Mouse (Mus musculus) heart, postnatal 36 days (tissue): ENCODE measurements around the gene Ubl3. TPM values are rescaled to one million over a fixed set of nuclear protein-coding genes. Genes with fewer than 3 reads are reported as not detected.

Experiments used
- DNase-seq, 2 experiments: peaks; one replicate each; pipeline ENCODE4 v3.0.0; 2021 to 2022
- intact Hi-C: fragments of 180-260 bp; cut with DNase I; formaldehyde crosslinking; loops from one replicate; pipeline ENCODE4 v1.15.1; 2025
- total RNA-seq, 2 experiments: library from RNA; stranded (reverse); gene quantifications; 2 replicates each; pipeline ENCODE4 v1.2.3; 2021

The Ubl3 gene
- total RNA-seq: 10 to 100 TPM; 90.7 to 96.1 TPM

GRCm38 (mm10) chr5:148552187-148553071, at the start of gene Ubl3:
TSS of gene Ubl3 (minus strand) at chr5:148552789.
- intact Hi-C loops: loop anchor here (5.0 to 10.0 kb wide), 3 partner anchors 155 to 632 kb away; partner anchors contain the start of genes Hmgb1 and Uspl1

GRCm38 (mm10) chr5:148598376-148598775, 45.8 kb upstream of the Ubl3 start:
- intact Hi-C loops: no loop called here
- DNase-seq: no peak

More at GRCm38 (mm10) chr5:148552187-148553071, at the start of gene Ubl3:
- peak; percentile 88 to 92 for DNase-seq

DNA sequence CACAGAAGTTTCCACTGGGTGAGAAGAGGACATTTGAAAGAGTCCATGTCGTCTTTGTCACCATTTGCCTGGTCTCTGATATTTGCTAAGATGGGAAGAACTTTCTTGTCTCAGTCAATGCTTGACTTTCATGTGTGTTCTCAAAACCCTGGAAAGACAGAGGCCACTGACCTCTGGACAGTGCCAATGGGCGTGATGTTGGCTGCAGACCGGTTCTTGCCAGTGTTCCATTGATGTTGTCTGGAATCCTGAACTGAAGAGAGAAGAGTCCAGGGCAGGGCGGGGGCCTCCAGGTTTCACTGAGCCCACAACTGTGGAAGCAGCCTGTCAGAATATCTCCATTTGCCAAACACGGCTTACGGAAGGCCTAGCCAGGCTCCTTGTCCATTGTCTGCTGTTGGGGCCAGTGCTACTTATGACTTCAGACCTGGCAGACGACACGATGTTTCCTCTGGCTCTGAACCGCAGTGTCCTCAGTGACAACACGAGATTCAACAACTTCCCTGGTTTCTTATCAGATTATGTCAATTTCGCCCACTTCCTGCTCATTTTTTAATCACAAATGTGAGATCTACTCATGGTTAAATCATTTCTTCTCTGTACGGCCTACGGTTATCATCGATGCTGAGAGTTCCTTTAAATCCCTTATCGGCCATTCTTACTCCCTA, 43.6 kb upstream of the Ubl3 start:
- intact Hi-C loops: no loop called here
- peak in 1 of 2 experiments; percentile 14 for DNase-seq

DNA sequence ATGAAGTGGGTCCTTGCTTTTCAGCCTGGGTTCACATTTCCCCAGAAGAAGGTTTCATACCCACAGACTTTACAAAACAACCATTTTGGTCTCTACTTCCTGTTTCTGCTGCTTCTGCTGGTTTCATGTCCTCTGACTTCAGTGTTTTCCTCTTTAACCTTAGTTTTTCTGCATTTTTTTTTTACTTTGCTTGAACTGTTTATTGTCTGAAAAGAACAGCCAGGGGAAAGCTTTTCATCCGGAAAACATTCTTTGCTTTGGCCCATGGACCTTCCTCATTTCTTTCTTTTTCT, 42.8 kb upstream of the Ubl3 start:
- DNase-seq: no peak
- intact Hi-C loops: no loop called here

DNA sequence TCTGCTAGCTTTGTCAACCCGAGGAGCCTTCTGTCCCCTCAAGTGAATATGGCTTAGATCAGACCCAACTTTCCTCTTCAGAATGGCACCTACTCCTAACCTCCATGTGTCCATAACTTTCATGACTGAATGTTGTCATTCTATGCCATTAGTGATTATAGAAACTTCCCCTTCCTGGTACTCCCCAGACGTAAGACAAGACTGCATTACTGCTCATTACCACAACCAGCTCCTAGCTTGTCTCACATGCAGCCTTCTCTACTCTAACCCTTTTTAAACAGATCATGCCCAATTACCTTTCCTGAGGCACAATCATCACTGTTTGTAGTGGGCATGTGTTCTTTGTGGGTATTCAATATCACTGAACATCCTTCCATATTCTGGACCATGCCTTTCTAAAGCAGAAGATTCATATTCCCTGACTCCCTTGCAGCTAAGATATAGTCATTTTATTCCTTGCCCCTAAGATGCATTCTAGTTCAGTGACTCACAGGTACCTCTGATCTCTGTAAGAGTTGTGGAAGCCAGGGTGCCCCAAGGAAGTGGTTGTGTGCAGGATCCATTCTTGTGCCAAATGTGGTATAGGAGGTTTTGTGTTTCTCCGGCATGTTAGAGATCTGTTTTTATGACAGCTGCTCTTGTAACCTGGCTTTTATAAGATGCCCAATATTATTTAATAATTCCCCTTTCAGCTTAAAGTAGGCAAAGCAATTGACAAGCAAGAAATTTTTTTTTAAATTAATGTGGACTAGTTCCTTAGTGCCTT, 42.3 kb upstream of the Ubl3 start:
- intact Hi-C loops: no loop called here
- DNase-seq: no peak

- DNase-seq: no peak
- intact Hi-C loops: no loop called here
Observed at GRCm38 (mm10) chr5:148593607-148594006, 41.0 kb upstream of the Ubl3 start.

DNA sequence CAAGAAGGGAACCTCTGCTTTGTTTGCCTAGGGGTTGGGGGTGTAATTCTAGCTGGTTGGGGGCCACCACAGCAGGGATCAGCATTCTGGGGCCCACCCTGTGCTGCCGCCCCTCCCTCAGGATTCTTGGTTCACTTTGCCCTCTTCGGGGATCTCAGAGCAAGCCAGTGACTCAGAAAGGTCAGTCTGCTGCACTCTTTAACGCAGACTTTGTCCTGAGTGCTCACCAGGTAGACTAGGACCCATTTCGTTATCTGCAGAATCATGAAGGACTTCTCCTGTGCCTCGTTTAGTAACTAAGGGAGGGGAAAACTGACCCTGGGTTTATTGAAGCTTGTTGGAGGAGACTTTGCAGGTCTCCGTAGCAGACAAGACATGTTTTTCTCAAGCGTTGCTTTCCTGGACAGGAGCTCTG, 38.9 kb upstream of the Ubl3 start:
- intact Hi-C loops: no loop called here

GRCm38 (mm10) chr5:148590603-148591447, 38.2 kb upstream of the Ubl3 start:
- intact Hi-C loops: no loop called here
- no peak for DNase-seq

More for the DNA sequence above, 38.9 kb upstream of the Ubl3 start:
- no peak for DNase-seq

- intact Hi-C loops: no loop called here
- no peak for DNase-seq
Observed at GRCm38 (mm10) chr5:148588987-148589386, 36.4 kb upstream of the Ubl3 start.

- intact Hi-C loops: no loop called here
Observed at GRCm38 (mm10) chr5:148588142-148588650, 35.6 kb upstream of the Ubl3 start.

GRCm38 (mm10) chr5:148580388-148580985, 27.9 kb upstream of the Ubl3 start:
- DNase-seq: no peak
- intact Hi-C loops: no loop called here

More at GRCm38 (mm10) chr5:148588142-148588650, 35.6 kb upstream of the Ubl3 start:
- DNase-seq: no peak

- DNase-seq: no peak
- intact Hi-C loops: no loop called here
Observed at GRCm38 (mm10) chr5:148579156-148579555, 26.6 kb upstream of the Ubl3 start.

DNA sequence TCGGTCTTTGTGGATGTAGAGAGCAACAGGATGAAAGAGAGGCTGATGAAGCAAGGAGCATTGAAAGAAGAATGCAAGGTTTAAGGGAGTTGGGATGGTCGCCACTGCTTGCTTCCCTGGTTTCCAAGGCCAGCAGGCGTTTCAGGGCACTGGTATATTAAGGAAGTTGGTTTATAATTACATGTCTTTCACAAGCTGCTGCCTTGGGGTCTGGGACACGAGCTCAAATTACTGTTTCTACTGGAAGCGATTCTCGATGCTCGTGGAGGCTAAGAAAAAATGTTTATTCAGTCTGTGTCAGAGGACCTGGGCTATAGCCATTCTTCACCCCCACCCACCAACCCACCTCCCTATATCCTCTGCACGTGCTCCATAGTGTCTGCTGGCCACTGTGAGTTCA, 25.8 kb upstream of the Ubl3 start:
- intact Hi-C loops: no loop called here
- no peak for DNase-seq

DNA sequence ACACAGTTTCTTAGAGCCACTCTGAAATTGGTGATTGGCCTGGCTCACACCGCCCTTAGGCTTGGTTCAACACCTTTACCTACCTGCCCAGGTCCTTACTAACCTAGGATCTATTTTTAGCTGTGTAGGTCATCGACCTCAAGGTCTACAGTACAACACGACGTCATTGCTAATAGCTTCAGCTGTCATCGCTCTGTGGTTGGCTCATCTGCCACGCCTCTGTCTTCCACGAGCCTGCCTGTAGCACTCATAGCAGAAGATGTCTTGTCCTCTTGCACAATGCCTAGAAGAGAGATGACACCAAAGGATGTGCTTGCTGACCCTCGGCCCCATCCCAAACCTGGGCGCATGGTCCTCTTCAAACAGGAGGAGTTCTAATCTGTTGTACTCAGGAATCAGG, 24.7 kb upstream of the Ubl3 start:
- intact Hi-C loops: no loop called here

GRCm38 (mm10) chr5:148575163-148575562, 22.6 kb upstream of the Ubl3 start:
- DNase-seq: no peak
- intact Hi-C loops: no loop called here

More for the DNA sequence above, 24.7 kb upstream of the Ubl3 start:
- no peak for DNase-seq

GRCm38 (mm10) chr5:148572676-148573075, 20.1 kb upstream of the Ubl3 start:
- DNase-seq: no peak
- intact Hi-C loops: no loop called here

DNA sequence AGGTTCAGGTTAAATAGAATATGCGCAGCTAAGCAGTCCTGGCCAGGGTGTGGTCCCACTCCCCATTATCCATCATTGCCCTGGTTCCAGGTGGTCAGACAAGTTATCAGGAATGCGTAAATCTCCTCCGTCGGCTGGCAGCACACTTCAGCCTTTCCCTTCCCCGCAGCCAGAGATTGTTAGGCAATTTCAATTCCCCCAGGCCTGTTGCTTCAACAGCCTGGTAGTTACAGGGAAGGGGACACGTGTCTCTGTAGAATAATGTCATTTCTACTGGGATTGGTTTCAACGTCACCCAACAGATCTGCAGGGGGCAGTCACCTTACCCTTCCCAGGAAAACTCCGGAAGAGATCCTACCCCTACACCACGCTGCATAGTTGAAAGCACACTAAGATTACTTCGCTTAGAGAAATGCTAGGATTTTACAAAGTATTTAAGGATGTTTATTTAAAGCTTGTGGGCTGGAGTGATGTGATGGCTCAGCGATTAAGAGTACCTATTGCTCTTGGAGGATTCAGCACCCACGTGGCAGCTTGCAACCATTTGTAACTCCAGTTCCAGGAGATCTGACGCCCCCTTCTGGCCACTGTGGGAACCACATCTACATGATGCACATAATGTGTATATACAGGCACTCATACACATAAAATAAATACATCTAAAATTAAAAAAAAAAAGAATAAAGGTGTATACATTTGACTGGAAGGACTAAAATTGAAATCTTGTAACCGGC, 18.1 kb upstream of the Ubl3 start:
- DNase-seq: peak in 1 of 2 experiments; percentile 14
- intact Hi-C loops: no loop called here

- intact Hi-C loops: no loop called here
- peak; percentile 21 to 42 for DNase-seq
Observed at GRCm38 (mm10) chr5:148569444-148569843, 16.9 kb upstream of the Ubl3 start.

DNA sequence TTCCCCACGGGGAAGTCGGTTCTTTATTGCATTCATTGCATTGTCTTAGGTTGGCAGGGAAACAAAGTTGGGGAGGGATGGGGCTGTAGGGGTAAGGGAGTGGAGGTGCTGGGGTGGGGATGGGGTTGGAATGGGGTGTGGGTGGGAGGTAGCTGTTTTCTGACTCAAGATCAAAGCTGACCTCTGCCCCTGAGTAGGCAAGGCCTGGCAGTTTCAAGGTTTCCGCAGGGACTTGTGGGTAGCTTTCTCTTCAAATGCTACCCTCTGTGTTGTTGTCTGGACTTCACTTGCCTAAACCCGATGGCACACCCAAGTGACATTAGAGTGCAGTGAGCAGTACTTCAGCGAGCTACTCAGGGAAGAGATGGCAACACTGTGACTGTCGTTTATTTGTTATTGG, 13.0 kb upstream of the Ubl3 start:
- DNase-seq: no peak
- intact Hi-C loops: no loop called here
